Mouse (Mus musculus) stomach, postnatal 0 days (tissue): Measurements from ENCODE around the gene Sh3pxd2b.

Experiments used
- CTCF ChIP-seq: IDR thresholded peaks from 2 replicates; pipeline ENCODE4 v1.5.1; 2016; ENCODE audit warnings: antibody characterized with exemption, low read depth, mild to moderate bottlenecking, moderate library complexity
- EP300 ChIP-seq: optimal IDR thresholded peaks from 2 replicates; pipeline ENCODE3; 2016; ENCODE audit warnings: antibody characterized with exemption

DNA sequence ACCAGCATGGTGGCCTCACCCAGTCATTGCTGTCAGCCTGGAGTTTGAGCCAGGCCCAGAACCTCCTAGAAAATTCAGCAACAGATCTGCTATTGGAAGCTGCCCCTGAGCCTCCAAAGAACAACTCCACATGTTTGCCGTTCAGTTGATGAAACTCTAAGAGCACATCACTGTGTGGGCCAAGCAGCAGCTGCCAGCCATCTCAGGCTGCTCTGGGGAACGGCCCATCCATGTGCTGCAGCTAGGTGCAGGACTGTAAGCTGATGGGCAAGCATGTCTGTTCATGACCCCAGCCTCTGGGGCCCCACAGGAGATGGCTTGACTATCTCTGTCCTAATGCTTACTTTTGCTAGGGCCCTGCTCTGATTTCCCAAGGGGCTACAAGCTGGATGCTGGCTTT is 19.4 kb downstream of the Sh3pxd2b start:
- TF ChIP-seq EP300 (no peak), CTCF (no peak)
